Mouse (Mus musculus) lung, postnatal 36 days (tissue): ENCODE data around the gene Rab2b.

Source experiments
- DNase-seq: peaks from one replicate; pipeline ENCODE4 v3.0.0; 2022; ENCODE audit warnings: mixed read lengths

The Rab2b gene

GRCm38 (mm10) chr14:52272781-52273180 is 6.6 kb downstream of the Rab2b start:
- DNase-seq, result no peak

DNA sequence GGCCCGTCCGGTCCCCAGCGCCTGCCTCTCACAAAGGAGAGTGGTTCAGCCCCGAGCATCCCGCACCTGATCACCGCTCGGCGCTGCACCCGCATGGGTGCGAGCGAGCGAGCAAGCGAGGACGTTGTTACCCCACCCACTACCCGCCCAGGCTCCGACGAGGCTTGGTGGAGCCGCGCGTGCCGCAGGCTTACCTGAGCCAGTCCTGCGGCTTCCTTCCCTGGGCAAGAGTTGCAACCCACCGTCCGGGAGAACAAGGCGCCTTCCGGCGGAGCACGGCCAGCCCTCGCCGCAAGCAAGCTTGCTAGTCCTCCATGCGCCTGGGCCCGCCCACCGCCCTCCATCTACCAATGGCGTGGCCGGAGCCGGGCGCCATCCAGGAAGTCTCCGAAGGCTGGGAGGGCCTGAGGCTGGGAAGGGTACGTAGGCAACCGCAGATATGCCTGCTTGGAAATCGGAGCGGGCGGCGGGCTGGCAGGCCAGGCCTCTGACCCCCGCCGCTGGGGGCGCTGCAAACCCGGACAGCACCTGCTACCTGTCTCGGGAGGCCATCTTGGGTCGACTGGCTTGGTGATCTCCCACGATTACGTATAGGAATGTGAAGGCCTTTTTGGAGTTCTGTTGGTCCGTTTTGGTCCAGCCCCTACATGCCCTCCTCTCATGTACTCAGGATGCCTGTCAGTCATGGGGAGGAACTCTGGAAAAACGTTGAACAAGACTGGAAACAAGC is 21.7 kb downstream of the Rab2b start, which contains the start of gene Chd8:
TSS of gene Chd8 (minus strand) at position 297 of the 730 bp plus-strand sequence.
- peak; percentile 98 for DNase-seq

DNA sequence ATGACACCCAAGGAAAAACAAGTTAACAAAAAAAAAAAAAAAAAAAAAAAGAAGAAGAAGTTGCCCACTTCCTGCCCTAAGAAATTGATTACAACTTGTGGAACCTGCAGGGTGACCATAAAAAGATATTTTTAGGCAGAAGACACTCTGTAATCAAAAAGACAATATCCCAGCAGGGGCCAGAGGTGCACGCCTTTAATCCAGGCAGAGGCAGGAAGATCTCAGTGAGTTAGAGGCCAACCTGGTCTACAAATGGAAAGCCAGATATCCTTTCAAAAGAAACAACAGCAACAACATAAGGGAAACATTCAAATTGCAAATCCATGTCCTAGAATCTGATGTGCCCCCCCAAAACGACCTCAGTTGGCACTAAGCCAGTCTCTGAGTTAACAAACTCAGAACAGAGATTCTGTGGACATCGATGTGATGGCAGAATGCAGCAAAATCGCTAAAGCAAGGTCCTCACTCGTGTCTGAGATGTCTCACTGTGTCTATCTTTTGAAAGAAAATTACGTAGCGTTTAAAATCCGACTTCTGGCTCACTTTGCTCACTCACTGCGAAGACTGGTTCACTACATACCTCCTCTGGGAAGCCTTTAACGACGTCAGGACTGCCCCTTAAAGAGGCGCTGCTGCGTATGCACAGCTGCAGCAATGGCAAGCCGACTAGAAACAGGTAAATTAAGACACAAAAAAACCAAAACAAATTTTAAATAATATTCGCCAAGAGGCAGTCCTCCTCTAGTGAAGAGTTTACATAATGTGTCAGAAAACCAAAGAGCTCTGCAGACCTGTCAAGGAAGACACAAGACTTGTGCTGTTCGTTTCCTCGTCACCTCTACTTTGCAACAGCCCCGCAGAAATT is 22.8 kb downstream of the Rab2b start:
- peak; percentile 6 for DNase-seq

DNA sequence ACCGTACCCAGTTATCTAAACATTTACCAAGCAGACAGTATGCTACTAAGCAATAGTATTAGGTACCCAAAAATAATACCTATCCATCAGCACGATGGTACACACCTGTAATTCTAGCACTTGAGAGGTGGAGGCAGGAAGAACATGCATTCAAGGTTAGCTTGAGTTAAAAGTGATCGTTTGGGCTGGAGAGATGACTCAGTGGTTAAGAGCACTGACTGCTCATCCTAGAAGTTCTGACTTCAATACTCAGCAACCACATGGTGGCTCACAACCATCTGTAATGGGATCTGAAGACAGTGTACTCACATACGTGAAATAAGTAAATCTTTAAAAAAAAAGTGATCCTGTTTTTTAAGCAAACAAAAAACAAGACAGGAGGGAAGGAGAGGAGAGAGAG is 33.2 kb downstream of the Rab2b start:
- DNase-seq, result no peak

GRCm38 (mm10) chr14:52244690-52245042 is 34.7 kb downstream of the Rab2b start:
- no peak for DNase-seq

DNA sequence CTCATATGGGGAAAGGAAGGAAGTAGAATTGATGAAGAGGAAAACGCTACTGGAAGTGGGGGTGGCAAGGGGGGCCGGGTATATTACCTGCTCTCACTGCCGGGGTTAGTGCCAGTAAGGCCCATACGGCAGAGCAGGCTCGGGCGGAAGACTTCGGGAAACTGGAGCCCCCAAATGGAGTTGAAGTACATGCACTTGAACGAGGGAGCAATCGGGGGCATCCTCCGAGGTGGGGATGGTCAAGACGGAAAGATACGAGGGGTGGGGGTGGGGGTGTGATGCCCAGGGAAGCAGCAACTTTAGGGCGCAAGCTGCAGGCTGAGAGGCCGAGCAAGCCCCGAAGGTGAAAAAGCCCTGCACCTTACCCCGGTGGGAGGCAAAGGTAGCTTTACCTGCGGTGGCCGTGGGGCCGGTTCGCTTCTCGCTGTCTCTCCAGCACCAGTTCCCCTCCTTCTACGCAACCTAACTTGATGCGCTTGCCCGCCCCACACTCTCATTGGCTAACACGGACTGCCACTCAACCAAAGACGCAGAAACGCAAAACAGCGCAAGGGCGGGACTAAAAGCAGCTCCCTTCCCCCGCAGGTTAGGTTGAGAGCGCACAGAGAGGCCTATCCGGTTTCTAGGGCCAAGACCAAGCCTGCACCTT is 35.2 kb downstream of the Rab2b start:
- DNase-seq, result peak; percentile 100

DNA sequence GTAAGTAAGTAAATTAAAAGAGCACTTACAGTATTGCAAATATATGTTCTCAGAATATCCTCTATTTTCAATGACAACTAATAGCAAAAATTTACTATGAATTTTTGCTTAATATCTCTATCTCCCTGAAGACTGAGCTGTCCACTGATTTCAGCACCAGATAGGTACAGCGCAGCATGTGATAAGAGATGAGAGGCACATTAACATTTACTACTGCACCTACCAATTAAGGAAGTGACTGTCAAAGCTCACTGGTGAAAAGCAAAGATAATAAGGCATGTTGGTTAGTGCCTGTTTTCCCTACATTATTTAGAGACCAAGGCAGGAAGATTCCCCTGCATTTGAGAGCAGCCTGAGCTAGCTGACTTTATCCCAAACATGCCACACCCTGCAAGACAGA is 43.1 kb downstream of the Rab2b start:
- DNase-seq, result no peak

- DNase-seq, result no peak
Observed at GRCm38 (mm10) chr14:52235165-52235564, 44.2 kb downstream of the Rab2b start.

DNA sequence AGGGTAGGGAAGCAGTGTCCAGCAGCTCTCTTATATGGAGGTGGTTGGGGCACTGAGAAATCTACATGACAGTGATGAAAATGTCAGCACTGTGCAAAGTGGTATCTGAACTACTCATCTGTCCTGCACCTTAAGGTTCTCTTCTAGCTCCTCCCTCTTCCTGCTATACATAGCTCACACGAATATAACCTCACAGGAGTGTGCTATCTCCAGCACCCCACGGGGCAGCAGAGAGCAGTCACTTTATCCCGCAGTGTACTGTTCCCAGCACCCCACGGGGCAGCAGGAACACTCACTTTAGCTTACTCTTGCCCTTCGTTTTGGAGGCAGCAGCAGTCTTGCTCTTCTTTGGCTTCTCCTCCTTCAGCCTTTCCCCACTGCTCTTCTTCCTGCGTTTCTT is 47.1 kb downstream of the Rab2b start:
- no peak for DNase-seq

DNA sequence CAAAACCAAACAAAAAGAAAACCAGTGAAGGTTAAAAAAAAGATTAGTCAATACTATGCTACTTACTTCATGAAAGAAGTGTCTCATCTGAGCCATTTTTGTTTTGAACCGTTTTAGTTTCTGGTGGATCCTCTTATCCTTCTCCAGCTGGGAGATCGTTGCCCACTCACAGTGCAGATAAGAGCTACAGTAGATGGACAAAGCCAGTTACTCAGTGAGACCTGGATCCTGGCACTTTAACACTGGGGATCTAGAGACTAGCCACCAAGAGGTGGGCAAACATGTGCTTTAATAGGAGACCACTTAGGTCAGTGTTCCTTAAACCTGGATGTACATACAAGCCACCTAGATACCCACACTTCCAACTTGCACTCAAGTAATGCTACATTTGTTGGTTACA is 53.4 kb downstream of the Rab2b start:
- no peak for DNase-seq

- DNase-seq, result no peak
Observed at GRCm38 (mm10) chr14:52217261-52217660, 62.1 kb downstream of the Rab2b start.
